Mouse (Mus musculus) heart, adult 11 months (tissue): ENCODE measurements around the gene Tbcel.

Source experiments
- DNase-seq: peaks from one replicate; pipeline ENCODE4 v3.0.0; 2022

Tbcel gene

GRCm38 (mm10) chr9:42439446-42439845, 68.2 kb downstream of the Tbcel start:
- no peak for DNase-seq

GRCm38 (mm10) chr9:42432155-42432554, 75.5 kb downstream of the Tbcel start:
- DNase-seq = no peak

DNA sequence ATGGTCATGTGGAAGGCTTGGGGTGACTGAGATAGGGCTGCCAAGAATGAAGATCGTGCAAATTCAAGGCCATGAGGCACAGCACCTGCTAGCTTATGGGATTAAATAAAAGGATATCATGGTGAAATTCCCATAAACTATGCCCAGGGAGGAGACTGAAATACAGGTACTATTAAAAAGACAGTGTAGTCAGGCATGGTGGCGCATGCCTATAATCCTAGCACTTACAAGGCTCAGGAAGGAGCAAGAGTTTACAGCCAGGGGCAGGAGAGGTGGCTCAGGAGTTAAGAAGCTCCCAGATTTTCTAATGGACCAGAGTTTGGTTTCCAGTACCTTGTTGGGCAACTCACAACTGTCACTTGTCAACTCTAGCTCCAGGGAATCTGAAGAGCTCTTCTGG, 76.0 kb downstream of the Tbcel start:
- no peak for DNase-seq

GRCm38 (mm10) chr9:42428060-42428924, 79.3 kb downstream of the Tbcel start:
- peak; percentile 96 for DNase-seq

DNA sequence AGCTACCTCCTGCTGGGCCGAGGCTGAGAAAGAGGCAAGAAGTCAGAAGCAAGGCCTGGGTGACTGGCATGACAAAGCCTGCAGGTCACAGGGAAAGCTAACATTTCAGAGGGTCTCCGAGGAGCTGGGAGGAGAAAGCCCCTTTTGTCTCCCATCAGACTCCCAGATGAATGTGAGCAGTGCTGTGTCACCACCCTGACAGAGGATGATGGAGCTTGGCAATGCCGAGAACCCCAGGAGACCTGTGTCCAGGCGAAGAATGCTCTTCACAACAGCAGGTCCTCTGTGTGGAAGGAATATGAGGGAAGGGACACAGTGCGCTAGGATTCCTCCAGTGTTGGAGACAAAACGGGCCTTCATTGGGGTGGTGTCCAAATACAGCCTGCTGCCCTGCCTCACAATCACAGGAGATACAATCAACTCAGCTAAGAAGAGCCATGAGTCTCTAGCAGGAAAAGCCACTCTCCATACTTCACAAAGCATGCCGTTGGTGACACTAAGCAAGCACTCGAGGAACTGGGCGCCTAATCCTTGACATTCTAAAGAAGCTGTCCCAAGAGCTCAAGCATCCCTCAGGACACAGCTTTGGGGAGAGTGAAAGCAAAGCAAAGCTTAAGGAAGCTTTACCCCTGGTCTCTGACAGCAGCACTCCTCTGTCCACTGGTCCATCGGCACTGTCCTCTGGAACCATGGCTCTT, 80.8 kb downstream of the Tbcel start:
- no peak for DNase-seq

DNA sequence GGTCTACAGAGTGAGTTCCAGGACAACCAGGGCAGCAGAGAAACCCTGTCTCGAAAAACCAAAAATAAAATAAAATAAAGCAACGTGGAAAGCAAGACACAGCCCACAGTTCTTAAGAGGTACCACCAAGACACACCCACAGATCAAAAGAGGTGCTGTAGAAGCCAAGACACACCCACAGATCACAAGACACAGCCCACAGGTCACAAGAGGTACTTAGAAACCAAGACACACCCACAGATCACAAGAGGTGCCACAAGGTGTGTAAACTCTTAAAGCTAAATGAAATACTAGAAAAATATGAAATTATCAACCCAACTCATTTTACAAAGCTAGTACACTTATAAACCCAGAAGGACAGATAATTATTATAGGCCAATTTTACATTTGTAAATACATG, 84.0 kb downstream of the Tbcel start:
- no peak for DNase-seq

GRCm38 (mm10) chr9:42419687-42420086, 87.9 kb downstream of the Tbcel start:
- no peak for DNase-seq

DNA sequence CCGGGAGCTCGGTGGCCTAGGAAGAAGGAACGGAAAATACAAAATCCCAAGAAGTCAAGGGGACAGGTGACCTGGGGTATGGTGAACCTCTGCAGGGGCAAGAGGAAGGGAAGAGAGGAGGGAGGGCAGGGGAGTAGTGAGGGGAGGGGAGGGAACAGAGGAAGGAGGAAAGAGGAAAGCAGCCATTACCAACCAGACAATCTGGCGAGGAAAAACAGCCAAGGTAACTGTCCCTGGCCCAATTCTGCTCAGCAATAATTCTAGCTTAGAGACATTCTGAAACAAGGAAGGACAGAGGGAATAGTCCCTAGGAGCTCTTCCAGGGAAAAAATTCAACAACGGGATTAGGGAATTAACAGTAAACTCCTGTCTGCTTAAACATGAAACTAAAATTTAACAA, 88.8 kb downstream of the Tbcel start:
- DNase-seq = no peak

DNA sequence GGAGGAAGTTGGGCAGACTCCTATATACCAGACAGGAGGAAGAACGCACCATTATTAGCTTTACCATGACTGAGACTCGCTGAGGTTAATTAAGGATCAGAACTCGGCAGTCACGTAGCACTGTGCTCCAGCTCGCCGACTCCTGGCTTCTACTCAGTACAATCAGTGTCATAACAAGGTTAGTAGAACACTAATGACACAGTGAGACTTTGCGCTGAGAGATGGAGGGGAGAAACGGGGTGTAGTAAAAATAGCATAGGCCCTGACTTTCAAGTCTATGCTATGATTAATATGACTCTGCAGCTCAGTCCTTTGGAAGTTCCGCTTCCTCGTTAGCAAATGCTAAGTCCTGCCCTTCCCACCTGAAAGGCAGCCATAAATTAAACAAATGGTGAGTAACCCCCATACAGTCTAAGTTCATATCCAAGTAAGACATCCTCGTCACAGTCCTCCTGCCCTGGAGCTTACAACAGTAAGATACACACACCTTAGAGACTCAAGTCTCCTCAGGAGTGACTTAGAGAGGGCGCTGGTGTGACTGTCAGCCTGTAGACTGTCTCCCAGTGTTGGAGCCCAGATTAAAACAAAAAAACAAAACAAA, 90.2 kb downstream of the Tbcel start:
- DNase-seq = peak; percentile 93

DNA sequence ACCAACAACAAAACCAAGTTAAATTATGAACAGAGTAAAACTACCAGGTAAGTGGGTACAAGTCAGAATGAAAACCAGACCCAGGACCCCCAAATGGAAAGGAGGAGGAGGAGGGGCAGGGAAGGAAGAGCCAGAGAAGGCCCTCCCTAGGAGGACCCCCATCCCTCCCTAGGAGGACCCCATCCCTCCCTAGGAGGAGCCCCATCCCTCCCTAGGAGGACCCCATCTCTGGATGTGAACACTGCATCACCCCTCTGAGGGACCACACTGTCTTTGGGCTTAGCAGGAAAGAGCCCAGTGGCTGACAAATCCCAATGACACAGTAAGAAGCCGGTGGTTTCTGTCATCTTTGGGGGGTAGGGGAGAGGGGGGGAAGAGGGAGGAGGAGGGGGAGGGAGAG, 92.4 kb downstream of the Tbcel start:
- no peak for DNase-seq

GRCm38 (mm10) chr9:42413345-42413744, 94.3 kb downstream of the Tbcel start:
- no peak for DNase-seq

DNA sequence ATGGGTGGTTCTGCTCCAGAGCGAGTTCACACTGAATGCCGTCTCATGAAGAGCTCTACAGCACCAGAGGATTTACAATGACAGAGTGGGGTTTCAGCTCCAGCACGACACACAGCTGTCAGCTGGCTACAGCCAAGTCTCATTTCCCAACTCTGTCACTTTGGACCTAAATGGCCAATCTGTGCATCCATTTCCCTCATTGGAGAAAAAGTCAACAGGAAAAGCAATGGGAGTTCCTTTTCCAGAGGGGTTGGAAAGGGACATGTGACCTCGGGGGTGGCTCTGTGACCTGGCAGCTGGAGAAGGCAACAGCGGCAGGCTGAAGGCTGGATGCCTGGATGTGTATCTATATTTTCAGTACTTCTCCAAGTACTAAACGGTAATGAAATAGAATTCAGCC, 96.3 kb downstream of the Tbcel start:
- DNase-seq = peak; percentile 93

DNA sequence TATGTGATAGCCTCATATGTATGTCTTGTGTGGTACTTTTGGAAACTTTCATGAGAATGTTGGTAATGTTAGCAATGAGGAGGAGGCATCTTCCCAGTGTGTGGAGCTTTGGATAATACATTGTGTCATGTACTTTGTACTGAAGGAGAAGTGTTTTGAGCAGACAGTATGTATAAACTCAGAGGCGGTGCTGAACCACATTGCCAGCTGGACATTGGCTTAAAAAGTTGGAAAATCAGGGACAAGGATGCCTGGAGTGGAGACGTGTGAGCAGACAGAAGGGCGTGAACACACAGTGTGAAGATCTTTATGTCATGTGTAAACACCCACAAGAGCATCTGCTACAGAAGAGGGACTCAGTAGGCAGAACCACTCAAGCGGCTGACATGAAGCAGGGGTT, 101.9 kb downstream of the Tbcel start:
- DNase-seq = no peak

DNA sequence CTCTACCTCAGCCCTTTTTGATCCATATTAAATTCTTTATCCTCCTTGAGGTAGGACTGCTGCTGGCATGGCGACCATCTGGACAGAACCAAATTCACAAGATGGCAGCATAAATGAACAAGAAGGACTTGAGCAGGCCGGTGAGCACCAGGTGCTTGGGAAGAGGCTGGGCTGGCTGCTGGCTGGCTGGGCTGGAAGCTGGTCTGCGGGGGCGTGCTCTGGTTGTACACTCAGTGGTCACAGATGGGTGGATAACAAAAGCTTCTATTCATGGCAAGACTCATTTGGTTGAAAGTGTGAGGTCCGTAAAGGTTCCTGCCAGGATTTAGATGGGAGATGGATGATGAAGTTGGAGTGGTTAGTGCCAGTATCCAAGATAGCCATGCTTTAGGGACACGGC, 106.1 kb downstream of the Tbcel start:
- no peak for DNase-seq

DNA sequence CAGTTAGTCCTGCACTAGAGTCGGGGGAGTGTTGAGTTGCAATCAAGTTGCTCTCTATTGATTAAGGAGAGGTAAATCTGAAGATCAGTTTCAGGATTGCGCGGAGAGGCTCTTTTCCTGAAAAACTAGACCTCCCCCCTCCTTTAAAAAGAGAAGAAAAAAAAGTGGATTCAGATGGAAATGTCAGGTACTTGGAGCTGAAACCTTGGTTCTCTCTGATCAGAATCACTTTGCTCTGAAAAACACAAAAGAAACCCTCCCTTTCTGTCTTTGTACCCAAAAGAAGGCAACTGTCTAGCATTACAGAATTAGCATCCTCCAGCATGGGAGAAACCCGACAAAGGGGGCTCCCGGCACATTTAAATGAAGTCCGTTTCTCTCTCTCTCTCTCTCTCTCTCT, 107.8 kb downstream of the Tbcel start, which contains the start of gene Tecta:
Gene Tecta (minus strand): TSS at position 101 of the 400 bp plus-strand sequence.
- DNase-seq = no peak

- DNase-seq = no peak
Measured at GRCm38 (mm10) chr9:42396141-42396540, 111.5 kb downstream of the Tbcel start.

DNA sequence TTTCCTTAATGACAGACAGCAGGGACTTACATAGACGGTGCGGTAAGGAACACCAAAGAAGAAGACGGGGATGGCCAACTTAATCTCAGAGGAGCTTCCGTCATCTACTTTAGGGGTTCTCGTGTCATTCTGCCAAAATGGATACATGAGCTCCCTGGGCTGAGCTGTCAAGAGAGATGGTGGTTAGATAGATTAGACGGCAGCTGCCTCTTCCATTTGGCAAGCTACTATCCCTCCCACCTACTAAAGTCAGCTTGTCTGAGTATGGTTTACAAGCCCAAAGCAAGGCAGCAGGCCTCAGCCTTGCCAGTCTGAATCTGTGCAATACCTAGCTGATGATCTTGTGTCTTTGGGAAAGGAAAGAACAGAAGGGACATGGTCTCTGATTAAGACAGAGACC, 112.7 kb downstream of the Tbcel start:
- DNase-seq = no peak

DNA sequence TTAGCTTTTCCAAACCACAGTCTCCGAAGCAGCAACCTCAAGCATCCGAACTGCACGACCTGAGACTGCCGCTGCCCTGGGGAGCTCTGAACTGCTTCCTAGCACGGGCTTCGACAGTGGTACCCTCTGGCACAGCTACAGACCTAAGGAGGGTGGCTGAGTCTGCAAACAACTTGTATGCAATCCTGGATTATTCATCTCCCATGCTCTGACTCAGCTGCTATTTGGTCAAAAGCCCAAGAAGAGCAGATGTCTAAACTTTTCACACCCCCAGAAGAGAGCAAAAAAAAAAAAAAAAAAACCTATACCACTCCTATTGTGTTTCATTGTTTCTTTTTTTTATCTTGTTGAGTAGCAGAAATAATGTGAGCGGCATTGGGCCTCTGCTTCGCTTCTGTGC, 113.3 kb downstream of the Tbcel start:
- no peak for DNase-seq

- peak; percentile 92 for DNase-seq
Measured at GRCm38 (mm10) chr9:42392927-42393326, 114.7 kb downstream of the Tbcel start.

DNA sequence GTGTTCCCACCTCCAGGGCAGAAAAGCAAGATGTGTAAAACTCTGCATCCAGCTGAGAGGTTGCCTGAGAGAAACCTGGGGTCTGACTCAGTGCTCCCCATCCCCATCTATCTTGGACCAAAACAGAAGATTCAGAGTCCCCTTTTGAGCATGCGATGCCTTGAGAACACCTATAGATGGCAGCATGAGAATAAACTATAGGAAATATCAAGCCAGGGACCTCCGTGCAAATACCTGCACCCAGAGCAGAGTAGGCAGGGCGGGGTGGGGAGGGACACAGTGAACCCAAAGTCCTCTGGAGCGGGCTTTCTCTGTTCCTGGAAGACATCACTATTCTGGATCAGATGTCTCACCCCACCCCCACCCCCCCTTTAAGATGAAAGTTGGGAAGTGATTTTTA, 119.1 kb downstream of the Tbcel start:
- DNase-seq = peak; percentile 83

DNA sequence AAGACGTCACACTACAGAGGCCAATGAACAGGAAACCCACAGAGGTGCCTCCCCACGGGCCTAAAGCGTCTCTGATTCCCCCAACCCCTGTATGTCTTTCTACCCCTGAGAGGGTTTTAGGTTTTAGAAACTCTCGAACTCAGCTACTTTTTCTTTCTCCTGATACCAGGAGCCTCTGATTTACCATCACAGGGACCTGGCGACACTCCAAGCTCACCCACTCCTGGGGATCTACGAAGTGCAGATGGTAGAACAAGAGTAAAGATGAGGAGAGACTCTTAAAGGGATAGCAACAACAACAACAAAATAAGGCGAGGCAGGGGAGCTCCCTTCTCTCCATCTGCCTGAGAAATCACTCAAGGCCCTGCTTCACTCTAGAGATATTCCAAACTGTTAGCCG, 120.6 kb downstream of the Tbcel start:
- no peak for DNase-seq

GRCm38 (mm10) chr9:42385656-42386055, 122.0 kb downstream of the Tbcel start:
- no peak for DNase-seq

- DNase-seq = no peak
Measured at GRCm38 (mm10) chr9:42382628-42383347, 124.8 kb downstream of the Tbcel start.
